Mouse (Mus musculus) forebrain, embryonic 13.5 days (tissue): ENCODE results near the gene Tbc1d8. TPM values are rescaled to one million over a fixed set of nuclear protein-coding genes. Genes with fewer than 3 reads are reported as not detected.

Experiments used
- ATAC-seq: fragments of 200-750 bp; cut with Nextera tagmentation; 2 replicates; pipeline ENCODE4 v1.8.0; 2017
- H3K27ac ChIP-seq: fragments of 300-500 bp; sonication (generic); 2 replicates; pipeline ENCODE4 v1.5.1; 2015; ENCODE audit warnings: inconsistent platforms, mild to moderate bottlenecking, moderate library complexity
- H3K27me3 ChIP-seq: fragments of 300-500 bp; sonication (generic); 2 replicates; pipeline ENCODE4 v1.6.1; 2015; ENCODE audit warnings: mild to moderate bottlenecking, inconsistent platforms
- H3K36me3 ChIP-seq: fragments of 300-500 bp; sonication (generic); 2 replicates; pipeline ENCODE4 v1.6.1; 2015; ENCODE audit warnings: mild to moderate bottlenecking, inconsistent platforms; ENCODE audit not compliant: poor library complexity, severe bottlenecking
- H3K4me1 ChIP-seq: fragments of 300-500 bp; sonication (generic); 2 replicates; pipeline ENCODE4 v1.6.1; 2015; ENCODE audit warnings: inconsistent platforms
- H3K4me2 ChIP-seq: fragments of 300-500 bp; sonication (generic); 2 replicates; pipeline ENCODE4 v1.6.1; 2015; ENCODE audit warnings: inconsistent platforms, mild to moderate bottlenecking, moderate library complexity
- H3K4me3 ChIP-seq: fragments of 300-500 bp; sonication (generic); 2 replicates; pipeline ENCODE4 v1.5.1; 2015; ENCODE audit warnings: mild to moderate bottlenecking, inconsistent platforms
- H3K9ac ChIP-seq: fragments of 300-500 bp; sonication (generic); 2 replicates; pipeline ENCODE4 v1.6.1; 2015; ENCODE audit warnings: mild to moderate bottlenecking, inconsistent platforms
- H3K9me3 ChIP-seq: fragments of 300-500 bp; sonication (generic); replicated peaks from 2 replicates; pipeline ENCODE4 v1.6.1; 2016; ENCODE audit warnings: inconsistent platforms
- WGBS: fragments of 180-500 bp; shearing (Covaris S2); methylation state at CpG from one replicate; pipeline ENCODE4 v1.1.7; 2015; 5-methylcytosine and 5-hydroxymethylcytosine counted together
- polyA plus RNA-seq: library from polyadenylated mRNA; unstranded; fragments of >200 nt; fragmentation: Nextera tagmentation; extraction: Ambion mirVana; gene quantifications from 2 replicates; pipeline ENCODE4 v1.2.1, GENCODE M21; 2015

The Tbc1d8 gene
- polyA plus RNA-seq, 1 experiment from 2014 or later = 6.9 TPM

DNA sequence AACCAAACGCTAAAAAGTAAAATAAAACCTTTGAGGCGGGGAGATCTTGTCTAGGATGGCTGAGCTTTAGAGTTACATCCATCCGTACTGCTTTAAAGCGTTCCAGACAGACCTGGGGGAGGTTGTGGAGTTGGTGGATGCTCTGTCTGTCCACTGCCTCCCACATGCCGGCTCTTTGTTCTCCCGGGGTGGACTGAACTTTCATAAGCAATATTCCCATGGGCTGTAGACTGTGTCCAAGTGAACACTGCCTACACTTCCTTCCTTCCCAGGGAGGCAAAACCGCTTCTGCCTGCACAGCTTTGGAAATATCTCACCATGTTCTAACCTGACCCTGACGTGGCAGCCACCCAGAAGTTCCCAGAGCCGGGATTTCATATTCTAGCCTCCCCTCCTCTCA, 4.0 kb downstream of the Tbc1d8 start:
- WGBS = 91% methylated on average over 9 of the region's 9 CpGs
- Histone ChIP-seq H3K4me3 (no peak overlapping the region), H3K4me1 (peaks cover 14% of the 10 kb centered on the region), H3K9me3 (no peaks in the 10 kb centered on the region), H3K9ac (no peak overlapping the region), H3K36me3 (no peaks in the 10 kb centered on the region), H3K4me2 (no peak overlapping the region), H3K27me3 (peaks cover 3% of the 10 kb centered on the region; the same call in 1 of the 2 replicates), H3K27ac (no peak overlapping the region)
- ATAC-seq = no peak

DNA sequence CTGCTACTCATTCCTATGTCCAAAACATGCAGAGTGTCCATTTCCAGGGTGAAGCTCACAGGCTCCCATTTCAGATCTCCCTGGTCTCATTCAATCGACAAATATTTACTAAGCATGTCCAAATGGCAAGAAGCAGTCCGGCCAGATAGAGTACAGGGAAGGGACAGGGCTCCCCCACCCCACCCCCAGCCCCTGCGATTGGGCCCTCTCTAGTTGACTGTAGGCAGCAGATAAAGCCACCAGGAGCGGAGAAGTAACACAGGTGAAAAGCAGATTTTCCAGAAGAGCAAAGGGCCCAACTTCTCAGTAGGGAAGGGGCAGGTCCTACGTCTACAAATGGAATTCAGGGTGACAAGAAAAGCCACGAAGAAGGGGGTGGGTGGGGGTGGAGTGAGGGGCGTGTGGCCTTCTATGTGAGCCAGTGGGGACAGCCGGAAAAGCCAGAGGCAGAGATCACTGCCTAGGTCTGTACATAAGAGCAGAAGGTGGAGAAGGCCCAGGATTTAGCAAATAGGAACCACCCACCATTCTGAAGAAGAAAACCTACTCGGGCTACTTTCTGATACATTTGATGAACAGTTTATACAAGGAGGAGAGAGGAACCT, 7.2 kb downstream of the Tbc1d8 start:
- H3K36me3 ChIP-seq = no peaks in the 10 kb centered on the region
- no peak overlapping the region for H3K9ac ChIP-seq
- H3K4me3 ChIP-seq = no peak overlapping the region
- H3K27ac ChIP-seq = no peak overlapping the region
- 80% methylated on average over 9 of the region's 9 CpGs for WGBS
- H3K27me3 ChIP-seq = peaks cover 1% of the 10 kb centered on the region; the same call in 1 of the 2 replicates
- H3K4me2 ChIP-seq = no peak overlapping the region
- ATAC-seq = no peak
- H3K4me1 ChIP-seq = no peaks in the 10 kb centered on the region
- no peaks in the 10 kb centered on the region for H3K9me3 ChIP-seq

DNA sequence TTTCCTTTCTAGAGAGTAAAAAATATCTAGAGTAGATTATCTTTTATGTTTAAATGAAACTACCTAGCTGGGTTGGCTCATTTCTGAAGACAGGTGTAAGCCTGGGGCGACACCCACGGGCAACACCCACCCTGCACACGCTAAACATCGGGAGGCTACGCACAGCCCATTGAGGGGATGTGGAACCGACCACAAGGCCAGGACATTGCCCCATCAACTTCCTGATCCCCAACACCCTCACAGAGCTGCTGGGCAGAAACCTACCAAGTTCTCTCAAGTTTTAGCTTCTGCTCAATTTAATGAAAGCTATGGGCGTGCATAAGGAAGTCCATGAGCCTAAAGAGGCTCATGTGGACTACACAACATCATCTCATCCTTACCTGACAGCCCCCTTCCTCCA, 9.6 kb downstream of the Tbc1d8 start:
- no peak for ATAC-seq
- H3K9ac ChIP-seq = no peak overlapping the region
- no peak overlapping the region for H3K4me3 ChIP-seq
- no peak overlapping the region for H3K27ac ChIP-seq
- H3K4me1 ChIP-seq = no peaks in the 10 kb centered on the region
- 98% methylated on average over 7 of the region's 7 CpGs for WGBS
- no peaks in the 10 kb centered on the region for H3K9me3 ChIP-seq
- H3K27me3 ChIP-seq = no peaks in the 10 kb centered on the region
- H3K36me3 ChIP-seq = no peaks in the 10 kb centered on the region
- no peak overlapping the region for H3K4me2 ChIP-seq

DNA sequence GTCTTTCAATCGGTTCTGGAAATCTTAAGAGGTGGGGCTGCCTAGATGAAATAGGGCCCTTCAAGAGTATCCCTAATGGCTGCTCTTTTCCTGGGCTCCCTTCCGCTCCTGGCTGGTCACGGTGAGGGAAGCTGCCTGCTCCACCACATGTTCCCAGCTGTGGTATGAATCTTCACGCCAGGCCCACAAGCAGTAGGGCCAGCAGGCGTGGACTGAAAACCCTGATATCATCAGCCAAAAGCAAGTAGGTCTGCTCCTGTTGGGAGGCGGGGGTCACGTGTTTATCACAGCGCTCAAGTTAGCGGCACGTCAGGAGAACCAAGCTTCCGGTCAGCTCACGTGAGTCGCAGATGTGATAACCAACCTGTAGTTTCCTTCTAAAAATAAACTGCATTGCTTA, 12.0 kb downstream of the Tbc1d8 start:
- H3K9me3 ChIP-seq = no peaks in the 10 kb centered on the region
- WGBS = 96% methylated on average over 13 of the region's 13 CpGs
- no peaks in the 10 kb centered on the region for H3K4me1 ChIP-seq
- H3K27me3 ChIP-seq = no peaks in the 10 kb centered on the region
- no peak overlapping the region for H3K4me3 ChIP-seq
- H3K36me3 ChIP-seq = no peaks in the 10 kb centered on the region
- no peak overlapping the region for H3K27ac ChIP-seq
- ATAC-seq = no peak
- no peak overlapping the region for H3K4me2 ChIP-seq
- no peak overlapping the region for H3K9ac ChIP-seq

DNA sequence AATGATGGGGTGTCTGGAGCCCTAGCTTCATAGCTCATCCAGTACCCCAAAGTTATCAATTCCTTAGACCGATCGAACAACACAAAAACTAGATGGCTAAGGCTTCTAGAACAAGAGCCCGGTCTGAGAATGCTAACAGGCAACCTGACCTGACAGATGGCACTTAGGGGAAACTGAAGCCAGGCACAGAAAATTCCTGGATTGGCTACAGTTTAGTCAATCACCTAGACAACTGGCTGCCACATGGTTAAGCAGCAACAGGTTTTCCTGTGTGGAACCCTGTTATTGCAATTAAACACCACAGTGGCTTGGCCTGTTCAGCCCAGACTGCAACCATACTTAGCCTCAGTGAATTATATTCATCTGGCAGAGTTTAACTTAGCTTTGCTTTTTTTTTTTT, 13.8 kb downstream of the Tbc1d8 start:
- Histone ChIP-seq H3K36me3 (no peaks in the 10 kb centered on the region), H3K9ac (no peak overlapping the region), H3K27ac (no peak overlapping the region), H3K4me2 (no peak overlapping the region), H3K4me3 (no peak overlapping the region), H3K27me3 (no peaks in the 10 kb centered on the region), H3K4me1 (0 out of 2 replicates have a peak, but pooled peaks cover 4% of the 10 kb centered on the region), H3K9me3 (no peaks in the 10 kb centered on the region)
- no peak for ATAC-seq
- WGBS = 95% methylated on average over 3 of the region's 3 CpGs

DNA sequence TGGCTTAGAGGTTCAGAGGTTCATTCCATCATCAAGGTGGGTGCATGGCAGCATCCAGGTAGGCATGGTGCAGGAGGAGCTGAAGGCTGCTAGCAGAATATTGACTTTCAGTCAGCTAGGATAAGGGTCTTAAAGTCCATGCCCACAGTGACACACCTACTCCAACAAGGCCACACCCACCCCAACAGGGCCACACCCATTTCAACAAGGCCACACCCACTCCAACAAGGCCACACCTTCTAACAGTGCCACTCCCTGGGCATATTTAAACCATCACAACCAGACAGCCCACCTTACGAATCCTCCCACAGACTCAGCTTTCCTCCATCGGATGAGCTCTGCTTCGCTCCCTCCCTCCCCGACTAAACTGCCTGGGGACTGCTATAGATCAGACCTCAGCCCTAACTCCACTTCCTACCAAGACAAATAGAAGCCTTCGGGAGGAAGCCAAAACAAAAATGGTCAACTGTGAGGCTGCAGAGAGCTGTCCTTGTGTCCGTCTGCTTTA, 15.6 kb downstream of the Tbc1d8 start:
- no peaks in the 10 kb centered on the region for H3K9me3 ChIP-seq
- no peak overlapping the region for H3K4me2 ChIP-seq
- H3K4me1 ChIP-seq = 0 out of 2 replicates have a peak, but pooled peaks cover 4% of the 10 kb centered on the region
- no peaks in the 10 kb centered on the region for H3K27me3 ChIP-seq
- H3K4me3 ChIP-seq = no peak overlapping the region
- no peak overlapping the region for H3K27ac ChIP-seq
- no peak for ATAC-seq
- no peak overlapping the region for H3K9ac ChIP-seq
- 89% methylated on average over 6 of the region's 6 CpGs for WGBS
- H3K36me3 ChIP-seq = no peaks in the 10 kb centered on the region

DNA sequence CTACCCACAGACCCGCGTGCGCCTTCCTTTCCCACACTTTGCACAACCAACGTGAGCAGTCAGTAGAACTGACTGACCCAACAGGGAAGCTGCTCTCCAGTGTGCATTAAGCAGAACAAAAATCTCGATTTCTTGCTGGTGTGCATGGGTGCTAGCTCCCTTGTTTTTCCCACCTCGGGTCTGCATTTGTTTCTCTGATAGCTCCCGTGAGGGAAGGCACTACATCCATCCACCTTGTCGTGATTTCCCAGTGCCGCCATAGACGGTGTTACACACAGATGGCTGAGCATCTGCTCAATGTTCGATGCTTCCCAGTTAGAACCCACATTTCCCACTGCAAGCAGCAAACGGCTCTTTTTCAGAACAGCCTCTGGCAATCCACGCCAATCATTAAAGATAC, 16.5 kb downstream of the Tbc1d8 start:
- no peak overlapping the region for H3K9ac ChIP-seq
- no peaks in the 10 kb centered on the region for H3K36me3 ChIP-seq
- 0 out of 2 replicates have a peak, but pooled peaks cover 4% of the 10 kb centered on the region for H3K4me1 ChIP-seq
- H3K4me3 ChIP-seq = no peak overlapping the region
- H3K9me3 ChIP-seq = no peaks in the 10 kb centered on the region
- H3K4me2 ChIP-seq = no peak overlapping the region
- H3K27me3 ChIP-seq = no peaks in the 10 kb centered on the region
- WGBS = 87% methylated on average over 13 of the region's 13 CpGs
- no peak for ATAC-seq
- no peak overlapping the region for H3K27ac ChIP-seq

DNA sequence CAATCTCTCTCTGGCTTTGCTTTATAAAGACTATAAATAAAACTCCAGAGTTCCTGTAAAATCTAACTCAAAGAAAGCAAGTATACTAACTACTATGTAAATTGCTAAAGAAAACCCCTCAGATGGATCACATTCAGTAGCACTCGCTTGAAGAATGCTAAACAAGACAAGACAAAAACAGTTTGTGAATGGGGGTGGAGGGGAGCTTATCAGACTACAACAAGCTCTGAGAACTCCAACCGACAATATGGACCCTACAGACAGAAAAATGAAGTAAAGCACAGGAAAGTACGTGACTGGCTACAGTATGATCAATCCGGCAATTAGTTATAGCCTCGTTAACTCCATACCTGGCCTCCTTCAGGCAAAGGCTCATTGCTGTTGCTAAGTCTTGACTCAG, 18.1 kb downstream of the Tbc1d8 start:
- H3K4me3 ChIP-seq = no peak overlapping the region
- ATAC-seq = no peak
- H3K36me3 ChIP-seq = no peaks in the 10 kb centered on the region
- 0 out of 2 replicates have a peak, but pooled peaks cover 4% of the 10 kb centered on the region for H3K4me1 ChIP-seq
- no peak overlapping the region for H3K4me2 ChIP-seq
- H3K9me3 ChIP-seq = no peaks in the 10 kb centered on the region
- 54% methylated on average over 5 of the region's 5 CpGs for WGBS
- no peak overlapping the region for H3K27ac ChIP-seq
- H3K27me3 ChIP-seq = no peaks in the 10 kb centered on the region
- no peak overlapping the region for H3K9ac ChIP-seq

DNA sequence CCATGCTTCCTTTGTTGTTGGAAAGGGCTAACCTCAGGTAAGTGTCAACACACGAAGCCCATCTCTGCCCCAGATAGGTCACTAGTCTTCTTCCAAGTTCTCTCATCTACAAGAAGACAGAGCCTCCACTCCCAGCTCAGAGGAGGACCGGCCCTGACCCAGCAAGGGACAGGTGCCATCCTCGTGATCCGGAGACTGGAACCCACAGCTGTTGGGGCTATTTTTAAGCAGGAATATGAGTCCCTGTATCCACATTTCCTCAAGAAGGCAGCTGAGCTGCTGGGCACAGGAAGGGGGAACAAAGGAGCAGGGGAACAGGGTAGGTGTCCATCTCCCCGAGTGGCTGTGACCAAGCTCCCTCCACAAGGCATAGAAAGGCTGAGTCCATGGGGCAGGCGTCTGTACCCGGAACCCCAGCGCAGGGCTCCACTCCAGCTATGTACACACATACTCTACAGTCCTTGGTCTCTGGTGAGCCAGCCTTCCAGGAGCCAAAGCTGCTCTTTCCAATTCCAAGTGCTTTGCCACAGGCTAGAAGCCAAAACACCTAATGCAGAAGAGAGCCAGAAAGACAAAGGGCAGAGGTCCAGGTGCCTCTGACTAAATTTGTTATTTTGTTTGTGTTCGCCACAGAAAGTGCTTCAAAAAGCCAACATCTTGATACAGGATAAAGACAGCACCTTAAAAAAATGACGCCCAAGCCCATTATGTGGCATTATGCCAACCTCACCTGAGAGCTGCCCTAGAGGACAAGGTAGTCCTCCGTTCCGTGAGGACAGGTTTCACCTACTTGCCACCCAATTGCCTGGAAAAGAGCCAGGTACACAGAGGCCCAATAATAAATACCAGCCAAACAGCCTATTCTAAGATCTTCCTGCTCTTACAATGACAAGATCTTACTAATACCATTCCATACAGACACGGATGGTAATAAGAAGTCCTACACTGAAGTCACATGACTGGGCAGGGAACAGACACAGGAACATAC, 20.4 kb downstream of the Tbc1d8 start:
- ATAC-seq = no peak

DNA sequence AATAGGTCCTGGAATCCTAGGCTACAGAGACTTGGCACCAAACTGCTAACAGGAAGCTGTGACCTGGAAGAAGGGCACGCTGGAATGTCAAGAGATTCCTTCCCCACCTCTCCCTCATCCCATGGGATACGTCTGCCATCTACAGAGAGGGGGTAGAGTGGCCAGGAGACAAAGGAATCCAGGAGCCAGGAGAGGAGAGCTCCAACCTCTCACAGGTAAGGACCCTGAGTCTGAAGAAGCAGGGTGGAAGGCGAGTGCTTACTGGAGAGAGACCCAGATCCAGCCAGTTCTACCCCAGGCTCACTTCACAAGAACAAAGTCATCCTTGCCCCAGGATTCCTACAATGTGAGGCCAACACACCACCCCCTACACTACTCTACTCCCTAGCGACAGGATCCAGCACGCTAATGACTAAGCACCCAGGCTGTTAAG, 22.1 kb downstream of the Tbc1d8 start:
- 77% methylated on average over 5 of the region's 5 CpGs for WGBS
- no peaks in the 10 kb centered on the region for H3K36me3 ChIP-seq
- no peak overlapping the region for H3K4me3 ChIP-seq
- H3K27ac ChIP-seq = no peak overlapping the region
- 0 out of 2 replicates have a peak, but pooled peaks cover 4% of the 10 kb centered on the region for H3K4me1 ChIP-seq
- no peak for ATAC-seq
- no peaks in the 10 kb centered on the region for H3K27me3 ChIP-seq
- no peak overlapping the region for H3K4me2 ChIP-seq
- H3K9ac ChIP-seq = no peak overlapping the region
- H3K9me3 ChIP-seq = no peaks in the 10 kb centered on the region

More for the DNA sequence above, 20.4 kb downstream of the Tbc1d8 start:
- H3K9ac ChIP-seq = no peak overlapping the region
- H3K9me3 ChIP-seq = no peaks in the 10 kb centered on the region
- WGBS = 90% methylated on average over 13 of the region's 13 CpGs
- no peaks in the 10 kb centered on the region for H3K36me3 ChIP-seq
- 0 out of 2 replicates have a peak, but pooled peaks cover 4% of the 10 kb centered on the region for H3K4me1 ChIP-seq
- no peaks in the 10 kb centered on the region for H3K27me3 ChIP-seq
- no peak overlapping the region for H3K27ac ChIP-seq
- no peak overlapping the region for H3K4me2 ChIP-seq
- no peak overlapping the region for H3K4me3 ChIP-seq

DNA sequence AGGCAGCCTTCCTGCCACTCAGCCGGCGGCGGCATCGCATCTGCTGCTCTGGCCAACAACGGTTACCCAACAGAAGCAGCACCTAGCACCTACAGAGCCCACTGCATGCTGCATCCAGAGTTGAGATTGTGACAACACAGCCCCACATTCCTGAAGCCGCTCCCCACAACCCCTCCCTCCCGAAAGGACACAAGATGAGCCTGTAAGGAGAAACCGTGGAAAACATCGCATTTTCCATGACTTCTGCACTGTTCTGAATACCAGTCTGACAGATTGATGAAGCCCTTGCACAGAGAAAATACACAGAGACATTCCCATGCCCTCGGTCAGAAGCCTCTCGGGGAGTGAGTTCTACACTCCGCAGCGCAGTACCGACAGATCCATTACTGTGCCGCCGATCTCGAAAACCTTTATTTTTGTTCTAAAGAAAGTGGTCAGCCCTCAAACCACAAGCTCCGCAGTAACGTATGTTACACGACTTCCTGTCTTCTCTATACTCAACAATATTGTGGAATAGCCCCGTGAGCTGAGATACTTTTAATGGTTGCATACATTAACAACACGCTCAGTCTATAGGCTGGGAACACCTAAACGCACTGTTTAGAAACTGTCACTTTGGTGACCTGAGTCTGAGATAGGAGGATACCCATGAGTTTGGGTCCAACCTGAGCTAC, 23.1 kb downstream of the Tbc1d8 start:
- Histone ChIP-seq H3K9ac (no peak overlapping the region), H3K4me3 (no peak overlapping the region), H3K9me3 (no peaks in the 10 kb centered on the region), H3K4me1 (peaks cover 4% of the 10 kb centered on the region; the same call in 1 of the 2 replicates), H3K27ac (no peak overlapping the region), H3K36me3 (no peaks in the 10 kb centered on the region), H3K27me3 (no peaks in the 10 kb centered on the region), H3K4me2 (no peak overlapping the region)
- no peak for ATAC-seq
- WGBS = 92% methylated on average over 23 of the region's 23 CpGs

DNA sequence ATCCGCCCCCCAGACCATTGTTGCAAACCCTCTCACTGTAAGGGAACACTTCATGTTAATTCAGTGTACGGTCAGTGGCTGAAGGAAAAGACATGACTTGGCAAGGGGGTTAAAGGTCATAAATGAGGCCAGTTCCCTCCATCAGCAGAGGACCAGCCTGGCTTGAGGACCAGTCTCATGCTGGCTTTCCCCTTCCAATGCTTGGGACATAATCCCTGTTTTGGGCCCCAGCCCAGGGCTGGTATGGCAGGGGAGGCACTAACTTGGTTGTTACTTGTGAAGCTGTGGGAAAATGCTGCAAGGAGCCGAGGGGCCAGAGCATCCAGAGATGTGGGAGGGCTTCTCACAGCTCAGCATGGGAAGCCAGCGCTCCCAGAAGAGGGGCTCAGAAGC, 23.8 kb downstream of the Tbc1d8 start:
- WGBS = 84% methylated on average over 4 of the region's 4 CpGs
- no peak overlapping the region for H3K4me2 ChIP-seq
- H3K4me1 ChIP-seq = peaks cover 7% of the 10 kb centered on the region; the same call in 1 of the 2 replicates
- H3K4me3 ChIP-seq = no peak overlapping the region
- no peak overlapping the region for H3K27ac ChIP-seq
- no peaks in the 10 kb centered on the region for H3K36me3 ChIP-seq
- ATAC-seq = no peak
- H3K9me3 ChIP-seq = no peaks in the 10 kb centered on the region
- H3K9ac ChIP-seq = no peak overlapping the region
- no peaks in the 10 kb centered on the region for H3K27me3 ChIP-seq
